Mouse (Mus musculus) MEL (cell line): Measurements from ENCODE around the gene Plbd1.

Source experiments
- CHD2 ChIP-seq: IDR thresholded peaks from 2 replicates; pipeline ENCODE4 v1.6.1; 2011; ENCODE audit warnings: low read length, improper control_type of control experiment
- CTCF ChIP-seq, 3 experiments: IDR thresholded peaks in 2 of 3; conservative IDR thresholded peaks in 1 of 3; 2 replicates each; pipeline ENCODE4 v1.5.1; 2011 to 2012; ENCODE audit warnings: low read length in 3 of 3, low read depth in 2 of 3, mild to moderate bottlenecking in 2 of 3, improper control_type of control experiment in 1 of 3, inconsistent platforms in 1 of 3, mixed read lengths in 1 of 3, moderate library complexity in 1 of 3; ENCODE audit not compliant: control insufficient read depth in 1 of 3, insufficient read depth in 1 of 3, poor library complexity in 1 of 3, severe bottlenecking in 1 of 3
- GATA1 ChIP-seq: IDR thresholded peaks from 2 replicates; pipeline ENCODE4 v1.6.1; 2011; ENCODE audit warnings: low read depth, low read length, improper control_type of control experiment
- HCFC1 ChIP-seq: IDR thresholded peaks from 2 replicates; pipeline ENCODE4 v1.6.1; 2012; ENCODE audit warnings: low read depth, mild to moderate bottlenecking, inconsistent platforms, low read length, improper control_type of control experiment, moderate library complexity
- KAT2A ChIP-seq: conservative IDR thresholded peaks from 2 replicates; pipeline ENCODE4 v1.6.1; 2012; ENCODE audit warnings: low read depth, low read length, improper control_type of control experiment, inconsistent platforms
- MAX ChIP-seq: IDR thresholded peaks from 2 replicates; pipeline ENCODE4 v1.6.1; 2011; ENCODE audit warnings: low read length, improper control_type of control experiment
- MEF2A ChIP-seq: IDR thresholded peaks from 2 replicates; pipeline ENCODE4 v1.6.1; 2014; ENCODE audit warnings: low read depth, mild to moderate bottlenecking, inconsistent platforms, low read length, improper control_type of control experiment; ENCODE audit not compliant: poor library complexity, insufficient replicate concordance, severe bottlenecking; ENCODE audit errors: extremely low read depth
- POLR2A ChIP-seq, 2 experiments: IDR thresholded peaks; 2 replicates each; pipeline ENCODE4 v1.6.1; 2011 to 2012; ENCODE audit warnings: low read length in 2 of 2, mild to moderate bottlenecking in 2 of 2, control low read depth in 1 of 2, improper control_type of control experiment in 1 of 2, low read depth in 1 of 2, moderate library complexity in 1 of 2; ENCODE audit not compliant: control insufficient read depth in 1 of 2, insufficient read depth in 1 of 2, poor library complexity in 1 of 2
- POLR2AphosphoS2 ChIP-seq: IDR thresholded peaks from 2 replicates; pipeline ENCODE4 v1.6.1; 2011; ENCODE audit warnings: low read length, improper control_type of control experiment
- USF1 ChIP-seq: IDR thresholded peaks from 2 replicates; pipeline ENCODE4 v1.6.1; 2014; ENCODE audit warnings: low read depth, mild to moderate bottlenecking, inconsistent platforms, low read length, improper control_type of control experiment, moderate library complexity
- ZMIZ1 ChIP-seq: IDR thresholded peaks from 2 replicates; pipeline ENCODE4 v1.6.1; 2012; ENCODE audit warnings: low read depth, mild to moderate bottlenecking, inconsistent platforms, low read length, improper control_type of control experiment, moderate library complexity
- ZNF384 ChIP-seq: IDR thresholded peaks from 2 replicates; pipeline ENCODE4 v1.6.1; 2012; ENCODE audit warnings: low read depth, mild to moderate bottlenecking, inconsistent platforms, low read length, improper control_type of control experiment

GRCm38 (mm10) chr6:136668266-136668986, 6.7 kb upstream of the Plbd1 start:
- TF ChIP-seq POLR2AphosphoS2 (no peak), KAT2A (no peak), CTCF (IDR thresholded peaks at IDR 0.05 in 2 of 3, conservative IDR thresholded peaks at IDR 0.05 in 1 of 3; ENCODE audit: control insufficient read depth in 1 of 3, insufficient read depth in 1 of 3, low read depth in 2 of 3, low read length in 3 of 3, poor library complexity in 1 of 3, severe bottlenecking in 1 of 3) (no peak), HCFC1 (no peak), USF1 (no peak), CHD2 (no peak), MEF2A (no peak), MAX (no peak), POLR2A (IDR thresholded peaks at IDR 0.05; ENCODE audit: control insufficient read depth in 1 of 2, insufficient read depth in 1 of 2, low read depth in 1 of 2, low read length in 2 of 2, poor library complexity in 1 of 2) (no peak), ZMIZ1 (no peak), ZNF384 (no peak), GATA1 (no peak)
